In the genomic region with DNA sequence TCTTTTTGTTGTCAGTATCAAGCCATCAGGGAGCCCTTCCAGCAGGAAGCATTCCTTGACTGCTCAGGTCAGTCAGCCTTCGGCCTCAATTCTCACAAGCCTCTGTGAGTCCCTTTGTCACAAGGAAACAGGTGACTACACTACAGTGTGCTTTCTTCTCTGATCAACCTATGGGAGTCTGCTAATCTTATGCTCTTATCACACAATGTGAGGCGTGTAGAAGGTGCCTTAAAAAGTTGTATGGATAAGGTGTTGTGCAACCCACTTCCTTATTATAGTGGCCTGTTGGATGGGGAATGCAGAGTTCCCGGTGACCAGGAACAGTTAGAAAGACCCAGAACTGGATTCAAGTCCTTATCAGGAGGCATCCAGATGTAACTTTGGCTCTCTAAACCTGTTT, we compare ENCODE assay signal across 19 mouse cellular contexts.
A peak's percentile ranks its signal among the peaks of the same experiment; 100 is the strongest.
DNase-seq lines count a peak whose midpoint lies in the region; ATAC-seq and TF ChIP-seq lines count a peak whose summit lies in the region.
"Had no signal": no experiment of that assay in that cellular context is flagged by ENCODE, and none has a peak within 500 bp of the region (broad histone marks: within the 10 kb centered on the region; RNA-seq: fewer than 3 reads in every experiment).

No protein-coding gene starts in this region.

- no peak for TF ChIP-seq CTCF in intestine, postnatal 0 days (IDR thresholded peaks at IDR 0.05; ENCODE audit: low read depth)

- H3K9me3 ChIP-seq in embryonic facial prominence, embryonic 10.5 days, result no peaks in the 10 kb centered on the region
- H3K9me3 ChIP-seq in intestine, embryonic 14.5 days (ENCODE audit: control insufficient read depth, low read length), result no peaks in the 10 kb centered on the region
- H3K9me3 ChIP-seq in intestine, postnatal 0 days (ENCODE audit: control insufficient read depth), result no peaks in the 10 kb centered on the region
- H3K9me3 ChIP-seq in stomach, embryonic 16.5 days (replicated peaks; ENCODE audit: control insufficient read depth, low read length), result no peaks in the 10 kb centered on the region
- no peaks in the 10 kb centered on the region for H3K9me3 ChIP-seq in midbrain, embryonic 16.5 days (replicated peaks; ENCODE audit: control insufficient read depth, low read length, poor library complexity, severe bottlenecking)
- H3K9me3 ChIP-seq: forebrain, embryonic 10.5 days; forebrain, embryonic 13.5 days; hindbrain, embryonic 12.5 days; hindbrain, embryonic 15.5 days had no signal

- H3K27me3 ChIP-seq in embryonic facial prominence, embryonic 10.5 days (replicated peaks; ENCODE audit: low read depth, poor library complexity, severe bottlenecking), result no peaks in the 10 kb centered on the region
- no peaks in the 10 kb centered on the region for H3K27me3 ChIP-seq in intestine, embryonic 14.5 days (replicated peaks; ENCODE audit: control insufficient read depth, insufficient read depth, low read length)
- H3K27me3 ChIP-seq in intestine, postnatal 0 days (replicated peaks; ENCODE audit: control insufficient read depth, insufficient read depth, low read length), result no peaks in the 10 kb centered on the region
- no peaks in the 10 kb centered on the region for H3K27me3 ChIP-seq in stomach, embryonic 16.5 days (ENCODE audit: control insufficient read depth, insufficient read depth, low read length)
- H3K27me3 ChIP-seq in midbrain, embryonic 16.5 days (ENCODE audit: control insufficient read depth, insufficient read depth, low read depth, low read length), result no peaks in the 10 kb centered on the region
- H3K27me3 ChIP-seq: forebrain, embryonic 13.5 days; hindbrain, embryonic 12.5 days; hindbrain, embryonic 15.5 days had no signal

- no peaks in the 10 kb centered on the region for H3K36me3 ChIP-seq in embryonic facial prominence, embryonic 10.5 days (replicated peaks)
- no peaks in the 10 kb centered on the region for H3K36me3 ChIP-seq in intestine, embryonic 14.5 days (ENCODE audit: control insufficient read depth, insufficient read depth, low read length)
- H3K36me3 ChIP-seq in intestine, postnatal 0 days (ENCODE audit: control insufficient read depth, insufficient read depth), result no peaks in the 10 kb centered on the region
- H3K36me3 ChIP-seq in stomach, embryonic 16.5 days (ENCODE audit: control insufficient read depth, insufficient read depth, low read length), result no peaks in the 10 kb centered on the region
- H3K36me3 ChIP-seq in midbrain, embryonic 16.5 days (ENCODE audit: control insufficient read depth, insufficient read depth, low read length), result no peaks in the 10 kb centered on the region
- H3K36me3 ChIP-seq: forebrain, embryonic 10.5 days; hindbrain, embryonic 12.5 days; hindbrain, embryonic 15.5 days had no signal

- WGBS in embryonic facial prominence, embryonic 10.5 days, result 87% methylated on average over 3 of the region's 3 CpGs
- 59% methylated on average over 3 of the region's 3 CpGs for WGBS in intestine, embryonic 14.5 days
- WGBS in intestine, postnatal 0 days, result 37% methylated on average over 3 of the region's 3 CpGs
- 73% methylated on average over 3 of the region's 3 CpGs for WGBS in stomach, embryonic 16.5 days
- 89% methylated on average over 3 of the region's 3 CpGs for WGBS in midbrain, embryonic 16.5 days

- H3K4me3 ChIP-seq in embryonic facial prominence, embryonic 10.5 days, result no peak overlapping the region
- no peak overlapping the region for H3K4me3 ChIP-seq in intestine, embryonic 14.5 days (ENCODE audit: low read depth, low read length)
- H3K4me3 ChIP-seq in intestine, postnatal 0 days (ENCODE audit: low read depth, low read length), result no peak overlapping the region
- no peak overlapping the region for H3K4me3 ChIP-seq in stomach, embryonic 16.5 days (replicated peaks; ENCODE audit: low read length)
- H3K4me3 ChIP-seq in midbrain, embryonic 16.5 days (ENCODE audit: low read depth, low read length), result no peak overlapping the region
- H3K4me3 ChIP-seq: forebrain, embryonic 10.5 days; forebrain, embryonic 13.5 days; hindbrain, embryonic 12.5 days; hindbrain, embryonic 15.5 days had no signal

- peak; percentile 83 for ATAC-seq in intestine, embryonic 14.5 days (replicated peaks; ENCODE audit: low FRiP score, low TSS enrichment, low read depth)
- ATAC-seq in intestine, postnatal 0 days, result peak; percentile 96
- ATAC-seq in stomach, embryonic 16.5 days (ENCODE audit: insufficient read depth, low FRiP score), result 0 out of 2 replicates have a peak, but pooled peaks have one; percentile 62
- ATAC-seq in midbrain, embryonic 16.5 days, result no peak
- ATAC-seq: CD4-positive, CD25-positive, alpha-beta regulatory T cell, adult 4 months; forebrain, embryonic 13.5 days had no signal

- no peak overlapping the region for H3K9ac ChIP-seq in intestine, embryonic 14.5 days (ENCODE audit: low read length)
- H3K9ac ChIP-seq in intestine, postnatal 0 days (ENCODE audit: low read depth, low read length), result no peak overlapping the region
- no peak overlapping the region for H3K9ac ChIP-seq in stomach, embryonic 16.5 days (ENCODE audit: low read length)
- H3K9ac ChIP-seq in midbrain, embryonic 16.5 days (ENCODE audit: low read depth, low read length), result no peak overlapping the region
- H3K9ac ChIP-seq: forebrain, embryonic 13.5 days; hindbrain, embryonic 12.5 days; hindbrain, embryonic 15.5 days had no signal

- no peak overlapping the region for H3K27ac ChIP-seq in embryonic facial prominence, embryonic 10.5 days (replicated peaks)
- 0 out of 2 replicates have a peak overlapping the region, but pooled peaks have one; percentile 1 for H3K27ac ChIP-seq in intestine, embryonic 14.5 days (ENCODE audit: low read depth)
- H3K27ac ChIP-seq in intestine, postnatal 0 days (ENCODE audit: low read depth, low read length), result peak overlapping the region; percentile 83
- peak overlapping the region; percentile 22; the same call in 1 of the 2 replicates for H3K27ac ChIP-seq in stomach, embryonic 16.5 days (ENCODE audit: low read length)
- H3K27ac ChIP-seq in midbrain, embryonic 16.5 days (ENCODE audit: low read length), result no peak overlapping the region
- H3K27ac ChIP-seq: forebrain, embryonic 10.5 days; forebrain, embryonic 13.5 days; hindbrain, embryonic 12.5 days; hindbrain, embryonic 15.5 days had no signal

- DNase-seq in embryonic facial prominence, embryonic 10.5 days (ENCODE audit: low spot score), result peak; percentile 3
- DNase-seq in intestine, embryonic 14.5 days (ENCODE audit: low spot score), result peak; percentile 52
- no peak for DNase-seq in lung, postnatal 36 days
- no peak for DNase-seq in embryo, embryonic 10.5 days (ENCODE audit: low spot score)
- DNase-seq: cerebellum, adult 11 months; cerebellum, adult 2 months; cerebellum, adult 9-11 months; cerebellum, postnatal 25 days; embryo, embryonic 11 days; gastrocnemius, postnatal 10 days; gastrocnemius, postnatal 36 days had no signal

- no peak overlapping the region for H3K4me2 ChIP-seq in intestine, embryonic 14.5 days (ENCODE audit: low read length)
- H3K4me2 ChIP-seq in intestine, postnatal 0 days (replicated peaks; ENCODE audit: low read depth), result no peak overlapping the region
- H3K4me2 ChIP-seq in stomach, embryonic 16.5 days (ENCODE audit: low read depth, low read length), result no peak overlapping the region
- H3K4me2 ChIP-seq in midbrain, embryonic 16.5 days (ENCODE audit: low read length), result no peak overlapping the region
- H3K4me2 ChIP-seq: forebrain, embryonic 13.5 days; hindbrain, embryonic 12.5 days; hindbrain, embryonic 15.5 days had no signal

- peaks cover 12% of the 10 kb centered on the region for H3K4me1 ChIP-seq in embryonic facial prominence, embryonic 10.5 days
- H3K4me1 ChIP-seq in intestine, embryonic 14.5 days (replicated peaks; ENCODE audit: control insufficient read depth, insufficient read depth, low read length), result peaks cover 8% of the 10 kb centered on the region; the same call in 1 of the 2 replicates
- 0 out of 2 replicates have a peak, but pooled peaks cover 12% of the 10 kb centered on the region for H3K4me1 ChIP-seq in intestine, postnatal 0 days (replicated peaks; ENCODE audit: control insufficient read depth, insufficient read depth, low read length)
- no peaks in the 10 kb centered on the region for H3K4me1 ChIP-seq in stomach, embryonic 16.5 days (ENCODE audit: control insufficient read depth, insufficient read depth, low read length)
- no peaks in the 10 kb centered on the region for H3K4me1 ChIP-seq in midbrain, embryonic 16.5 days (ENCODE audit: control insufficient read depth, insufficient read depth, low read length)
- H3K4me1 ChIP-seq: hindbrain, embryonic 12.5 days; hindbrain, embryonic 15.5 days had no signal

Comparison
In these comparisons a context has a peak if more than half of its experiments do, and no peak if none do; other contexts are left out.
1. DNase-seq: peak in embryonic facial prominence, embryonic 10.5 days (single experiment) and intestine, embryonic 14.5 days (single experiment); none in lung, postnatal 36 days (single experiment) and embryo, embryonic 10.5 days (single experiment).
2. H3K27ac ChIP-seq: peak in intestine, embryonic 14.5 days (single experiment), intestine, postnatal 0 days (single experiment) and stomach, embryonic 16.5 days (single experiment); none in embryonic facial prominence, embryonic 10.5 days (single experiment) and midbrain, embryonic 16.5 days (single experiment).